Mouse (Mus musculus) thymus, postnatal 0 days (tissue): ENCODE data around the gene Fam8a1. TPM values are rescaled to one million over a fixed set of nuclear protein-coding genes. Genes with fewer than 3 reads are reported as not detected.

ENCODE experiments used
- polyA plus RNA-seq: library from polyadenylated mRNA; unstranded; fragments of >200 nt; fragmentation: Nextera tagmentation; extraction: Ambion mirVana; gene quantifications from 2 replicates; pipeline ENCODE4 v1.2.1, GENCODE M21; 2015

Gene Fam8a1
- polyA plus RNA-seq, 1 experiment from 2014 or later = 9.4 TPM

Other genes starting within 250 kb of the Fam8a1 start
- gene Cap2, start 167.7 kb upstream of the Fam8a1 start, polyA plus RNA-seq = 2.5 and 2.9 TPM in 2 replicates
- gene Nup153, start 58.4 kb downstream of the Fam8a1 start, polyA plus RNA-seq = 19.5 and 22.2 TPM in 2 replicates